Mouse (Mus musculus) cerebellum, adult 8-10 months (tissue): ENCODE results near the gene Scn5a.

ENCODE experiments used
- DNase-seq: peaks from one replicate; pipeline ENCODE4 v3.0.0; 2022

Scn5a gene

DNA sequence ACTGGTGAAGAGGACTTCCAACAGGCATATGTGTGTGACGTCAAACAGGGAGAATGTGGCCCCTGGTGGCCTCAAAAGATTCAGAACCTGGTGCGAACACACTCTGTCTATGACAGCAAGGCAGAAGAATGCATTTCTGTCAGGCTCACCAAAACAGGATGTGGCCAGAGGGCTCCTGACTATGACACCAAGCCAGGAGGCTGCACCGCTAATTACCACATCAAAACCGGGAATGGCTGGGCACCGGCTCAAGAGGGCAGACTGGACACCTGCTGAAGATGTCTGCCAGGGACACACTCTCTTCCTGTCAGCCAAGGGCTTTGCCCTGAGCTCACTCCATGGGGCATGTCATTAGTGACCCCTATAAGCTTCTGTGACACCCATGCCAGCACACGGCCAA, 15.2 kb downstream of the Scn5a start:
- DNase-seq: peak; percentile 14

DNA sequence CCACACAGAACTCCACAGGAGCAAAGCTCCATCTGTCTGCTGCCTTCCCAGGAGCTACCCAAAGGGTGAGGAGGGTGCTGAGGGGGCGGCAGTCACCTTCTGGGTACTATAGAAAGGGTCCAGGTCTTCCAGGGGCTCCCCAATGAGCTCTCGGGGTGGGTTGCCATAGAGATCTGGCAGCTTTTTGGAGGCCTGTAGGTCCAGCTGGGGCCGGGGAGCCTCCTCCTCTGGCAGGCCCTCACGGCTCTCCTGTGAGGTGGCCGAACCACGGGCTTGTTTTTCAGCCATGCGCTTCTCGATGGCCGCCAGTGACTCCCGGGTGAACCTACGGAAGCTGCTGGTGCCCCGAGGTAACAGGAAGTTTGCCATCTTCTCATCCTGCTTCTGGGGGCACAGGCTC, 16.6 kb downstream of the Scn5a start:
- no peak for DNase-seq

DNA sequence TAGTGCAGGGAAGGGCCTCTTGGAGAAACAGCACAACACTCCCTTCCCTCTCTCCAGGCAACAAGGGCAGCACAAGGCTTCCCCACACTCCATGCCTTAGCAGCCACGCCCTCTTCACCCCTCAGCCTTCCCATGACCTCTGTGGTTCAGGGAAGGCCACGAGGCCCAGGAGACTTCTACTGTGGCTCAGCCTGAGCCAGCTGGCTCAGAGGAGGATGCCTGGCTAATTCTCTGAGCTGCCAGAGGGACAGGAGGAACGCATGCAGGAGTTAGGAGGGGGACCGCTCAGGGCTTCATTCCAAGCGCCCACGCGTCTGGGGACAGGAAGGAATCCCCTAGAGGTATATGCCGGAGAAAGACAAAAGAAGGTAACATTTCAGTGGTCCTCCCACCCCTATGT, 17.1 kb downstream of the Scn5a start:
- no peak for DNase-seq

DNA sequence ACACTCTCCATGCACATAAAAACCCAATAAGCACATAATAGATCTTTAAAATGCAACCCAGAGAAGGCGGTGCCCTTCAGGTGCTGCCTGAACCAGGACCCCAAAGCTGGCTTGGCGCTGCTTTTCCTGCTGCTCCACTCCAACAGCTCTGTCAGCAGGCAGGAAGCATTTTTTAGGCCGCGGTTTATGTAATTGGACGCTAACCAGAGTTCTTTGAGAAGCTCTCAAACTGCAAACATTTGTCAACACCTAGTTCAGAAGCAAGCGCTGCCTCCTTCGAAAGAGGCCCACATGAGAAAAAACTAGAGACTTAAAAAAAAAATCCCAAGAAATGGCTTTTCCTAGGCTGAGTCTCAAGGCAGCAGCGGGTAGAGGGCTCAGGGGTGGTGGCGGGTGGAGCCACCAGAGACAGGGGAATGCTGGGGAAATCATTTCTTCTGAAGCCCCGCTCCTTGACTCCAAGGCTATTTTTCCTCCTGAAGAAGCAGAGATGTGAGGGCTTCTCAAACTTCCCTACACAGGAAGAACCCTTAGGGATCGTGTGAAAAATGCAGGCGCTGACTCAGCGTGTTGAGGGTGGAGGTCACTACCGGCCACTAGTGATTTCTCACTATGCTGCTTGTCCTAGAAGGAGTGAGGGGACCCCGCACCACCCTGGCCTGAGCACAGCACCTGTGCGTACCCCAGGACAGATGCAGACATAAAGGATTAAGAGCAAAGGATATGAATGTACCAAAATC, 19.1 kb downstream of the Scn5a start:
- no peak for DNase-seq

DNA sequence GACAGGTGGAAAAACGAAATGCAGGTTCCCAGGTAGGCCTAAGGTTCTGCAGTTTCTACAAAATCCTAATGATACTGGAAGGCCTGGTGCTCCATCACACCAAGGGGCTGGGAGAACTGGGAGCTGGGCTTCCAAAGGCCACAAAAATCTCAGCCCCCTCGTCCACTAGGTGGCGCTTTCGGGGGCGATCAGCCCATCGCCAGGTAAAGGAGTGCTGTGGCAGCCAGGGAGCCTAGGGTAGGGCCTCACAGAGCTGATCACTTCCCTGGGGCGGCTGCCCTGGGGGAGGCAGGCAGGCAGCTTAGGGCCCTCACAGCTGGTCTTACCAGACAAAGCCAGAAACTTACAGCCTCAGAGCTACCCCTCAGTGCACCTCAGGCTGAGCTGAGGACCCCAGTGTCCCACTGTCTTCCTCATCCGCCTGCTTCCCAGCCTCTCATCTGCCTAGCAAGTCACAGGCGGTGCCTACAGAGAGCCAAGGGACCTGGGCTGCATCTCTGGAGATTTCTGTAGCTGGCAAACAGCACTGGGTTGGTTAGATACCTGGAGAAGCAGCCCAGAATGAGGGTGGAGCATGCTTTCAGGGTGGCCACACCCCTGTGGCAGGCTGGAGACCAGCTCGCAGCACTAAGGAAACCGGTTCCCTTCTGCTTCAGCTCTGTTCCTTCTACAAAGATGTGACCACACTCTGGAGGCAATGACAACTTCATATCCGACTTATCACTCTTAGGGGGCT, 20.5 kb downstream of the Scn5a start:
- no peak for DNase-seq

DNA sequence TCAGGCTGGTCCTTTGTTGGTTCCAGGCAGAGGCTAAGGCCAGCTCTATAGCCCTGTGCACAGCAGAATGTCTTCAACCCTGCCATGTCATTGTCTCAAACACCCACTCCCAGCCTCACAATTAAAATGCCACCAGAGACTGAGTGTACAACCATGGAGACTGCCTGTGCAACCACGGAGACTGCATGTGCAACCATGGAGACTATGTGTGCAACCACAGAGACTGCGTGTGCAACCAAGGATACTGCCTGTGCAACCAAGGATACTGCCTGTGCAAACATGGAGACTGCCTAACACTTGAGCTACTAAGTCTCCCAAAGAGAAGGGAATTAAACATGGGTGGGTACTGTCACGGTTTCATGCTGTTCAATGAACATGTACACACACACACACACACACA, 22.8 kb downstream of the Scn5a start:
- DNase-seq: no peak

DNA sequence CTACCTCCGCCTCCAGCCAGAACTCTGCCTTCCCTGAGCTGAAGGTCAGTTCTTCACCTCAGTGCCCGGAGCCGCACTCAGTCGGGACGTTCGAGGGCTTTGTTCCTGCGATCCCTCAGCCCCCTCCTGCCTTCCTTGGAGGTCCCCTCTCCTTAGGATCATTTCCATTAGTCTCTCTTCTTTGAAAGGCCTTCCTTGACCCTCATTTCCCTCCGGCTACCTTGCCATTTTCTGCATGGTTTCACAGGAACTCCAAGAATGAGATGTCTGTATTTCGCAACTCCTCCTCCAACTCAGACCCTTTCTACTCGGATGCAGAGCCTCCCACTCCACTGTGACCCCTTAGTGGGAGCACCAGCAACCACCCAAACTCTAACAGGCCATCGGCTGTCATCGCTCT, 31.3 kb downstream of the Scn5a start:
- DNase-seq: no peak

DNA sequence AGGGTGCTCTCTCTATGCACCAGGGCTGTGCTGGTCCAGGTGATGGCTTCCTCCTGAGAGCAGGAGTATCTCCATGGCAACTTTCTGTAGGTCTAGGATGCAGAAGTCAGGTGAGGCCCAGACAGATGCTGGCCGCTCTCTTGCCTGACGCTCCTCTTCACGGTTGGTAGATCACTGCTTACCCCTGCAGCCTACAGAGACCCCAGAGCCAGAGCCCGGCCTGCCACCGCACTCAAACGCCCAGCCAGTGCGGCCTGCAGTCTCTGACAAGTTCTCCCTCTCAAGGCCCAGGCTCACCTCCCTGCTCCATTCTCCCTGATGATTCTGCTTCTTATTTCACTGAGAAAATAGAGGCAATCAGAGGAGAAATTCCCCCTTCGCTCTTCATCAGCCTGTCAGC, 31.7 kb downstream of the Scn5a start:
- no peak for DNase-seq

DNA sequence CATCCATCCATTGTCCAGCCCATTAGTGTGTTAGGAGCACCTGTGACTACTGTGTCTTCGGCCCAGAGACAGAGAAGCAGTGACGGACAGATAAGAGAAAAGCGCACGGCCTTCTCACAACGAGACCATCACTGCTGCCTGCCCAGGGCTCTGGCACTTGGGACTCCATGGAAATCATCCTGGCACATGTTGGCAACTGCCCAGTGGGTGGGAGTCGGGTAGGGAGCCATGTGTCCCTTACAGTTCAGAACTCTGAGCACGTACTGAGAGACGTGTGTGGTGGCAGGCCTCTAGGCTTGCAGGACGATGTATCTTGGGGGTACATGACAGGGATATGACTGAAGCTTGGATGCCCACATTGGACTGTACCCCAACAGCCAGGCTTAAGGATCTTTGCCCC, 38.1 kb downstream of the Scn5a start:
- DNase-seq: no peak

DNA sequence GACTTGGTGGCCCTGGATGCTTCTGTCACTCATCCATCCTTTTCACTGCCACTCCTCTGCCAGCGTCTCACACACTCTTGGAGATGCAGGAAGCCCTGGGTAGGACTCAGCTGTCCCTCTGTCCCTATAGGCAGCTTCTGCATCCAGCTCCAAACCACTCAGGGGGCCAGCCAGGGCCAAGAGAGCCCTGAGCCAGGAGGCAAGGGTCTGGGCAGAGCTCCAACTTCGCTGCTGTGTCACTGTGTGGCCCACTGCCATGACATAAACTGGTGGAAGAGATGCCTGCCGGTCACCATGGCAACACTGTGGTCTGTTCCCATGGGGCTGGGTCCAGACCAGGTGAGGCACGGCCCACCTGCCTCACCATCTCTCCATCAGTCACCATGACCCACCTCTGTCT, 41.0 kb downstream of the Scn5a start:
- no peak for DNase-seq

DNA sequence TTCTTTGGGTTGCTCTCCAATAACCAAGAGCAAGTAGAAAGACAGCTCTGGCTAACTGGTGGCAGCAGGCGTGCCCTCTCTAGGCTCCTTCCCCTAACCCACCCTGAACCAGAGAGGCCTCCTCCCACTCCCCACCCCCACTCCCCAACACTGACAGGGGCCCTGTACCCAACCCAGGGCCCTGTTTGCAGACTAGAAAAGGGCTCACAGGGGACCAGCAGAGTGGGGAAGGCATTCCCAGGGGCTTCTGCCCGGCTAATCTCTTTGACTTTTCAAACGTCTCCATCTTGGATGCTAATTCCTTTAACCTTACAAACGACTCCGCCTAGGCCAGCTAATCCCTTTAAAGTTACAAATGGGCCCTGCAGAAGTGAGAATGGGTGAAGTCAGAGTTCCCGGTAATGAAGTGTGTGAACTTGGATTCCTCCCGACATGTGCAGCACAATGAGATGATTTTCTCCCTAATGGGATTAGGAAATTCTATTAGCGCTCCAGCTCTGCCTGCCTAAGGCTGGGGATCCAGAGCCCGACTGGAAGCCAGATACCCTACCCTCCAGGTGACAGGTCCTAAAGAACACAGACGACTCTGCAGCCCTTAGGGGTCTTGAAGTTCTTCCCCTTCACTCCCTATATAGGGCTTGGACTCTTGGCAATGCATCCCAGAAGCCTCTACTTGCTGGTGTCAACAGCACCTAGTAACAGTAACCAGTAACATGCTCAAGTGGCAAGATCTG, 47.0 kb downstream of the Scn5a start:
- DNase-seq: no peak

DNA sequence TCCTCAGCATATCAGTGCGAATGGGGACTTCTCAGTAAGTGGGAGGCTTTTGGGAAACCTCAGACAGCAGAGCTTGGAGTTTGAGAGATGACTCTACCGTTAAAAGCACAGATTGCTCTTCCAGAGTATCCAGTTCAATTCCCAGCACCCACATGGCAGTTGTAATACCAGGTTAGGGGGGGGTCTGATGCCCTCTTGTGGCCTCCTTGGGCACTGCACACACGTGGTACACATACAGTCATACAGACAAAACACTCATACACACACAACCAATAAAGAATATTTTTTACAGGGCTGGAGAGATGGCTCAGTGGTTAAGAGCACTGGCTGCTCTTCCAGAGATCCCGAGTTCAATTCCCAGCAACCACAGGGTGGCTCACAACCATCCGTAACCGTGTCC, 54.3 kb downstream of the Scn5a start:
- DNase-seq: no peak

DNA sequence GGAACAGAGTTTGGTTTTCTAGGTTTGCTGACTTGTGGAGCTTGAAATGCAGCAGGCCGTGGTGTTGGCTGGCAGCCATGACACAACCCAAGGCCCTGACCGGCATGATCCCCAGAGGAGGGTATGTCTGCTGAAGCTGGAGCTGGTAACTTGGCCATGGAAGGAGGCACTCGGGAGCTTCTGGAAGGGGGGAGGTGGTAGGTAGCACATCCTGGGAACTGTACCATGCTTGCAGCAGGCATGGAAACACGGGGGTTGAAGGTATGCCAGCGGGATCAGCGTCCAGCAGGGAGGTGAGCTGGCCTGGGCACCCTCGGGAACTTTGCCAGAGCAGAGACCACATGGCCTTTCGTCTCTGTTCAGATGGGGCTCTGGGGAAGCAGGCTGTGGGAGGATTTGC, 55.5 kb downstream of the Scn5a start:
- DNase-seq: no peak

DNA sequence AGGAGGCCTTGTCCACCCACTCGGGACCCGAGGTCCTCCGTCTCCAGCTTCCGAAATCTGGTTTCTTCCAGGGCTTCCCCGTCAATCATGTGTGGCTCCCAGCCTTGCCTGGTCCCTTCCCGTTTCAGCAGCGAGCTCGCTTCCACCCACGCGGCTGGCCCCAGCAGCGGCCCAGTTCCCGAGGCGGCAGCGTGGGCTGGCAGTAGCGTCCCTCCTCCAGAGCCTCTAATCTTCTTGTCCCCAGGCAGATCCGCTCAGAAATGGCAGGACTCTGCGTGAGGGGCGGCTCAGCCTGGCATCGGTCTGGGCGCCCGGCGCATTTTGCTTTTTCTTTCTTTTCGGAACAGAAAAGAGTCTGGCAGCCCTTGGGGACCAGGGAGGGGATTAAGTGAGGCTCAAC, 59.7 kb downstream of the Scn5a start:
- DNase-seq: no peak

DNA sequence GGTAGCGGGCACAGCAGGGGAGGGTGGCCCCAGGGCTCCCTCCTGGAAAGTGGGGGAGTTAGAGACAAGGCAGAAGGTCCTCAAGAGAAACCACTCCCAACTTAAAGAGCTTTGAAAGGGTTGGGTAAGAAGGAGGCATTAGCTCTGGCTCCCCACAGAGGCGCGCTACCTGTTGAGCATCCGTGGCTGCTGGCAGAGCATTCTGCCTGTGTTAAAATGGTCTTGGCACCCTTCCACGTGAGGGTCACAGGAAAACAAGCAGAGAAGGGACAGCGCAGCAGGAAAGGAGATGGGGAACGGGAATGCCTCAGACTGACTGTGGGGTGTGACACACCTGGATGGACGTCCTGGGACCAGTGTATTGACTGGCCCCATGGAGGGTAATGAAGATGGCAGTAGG, 60.6 kb downstream of the Scn5a start:
- DNase-seq: no peak

DNA sequence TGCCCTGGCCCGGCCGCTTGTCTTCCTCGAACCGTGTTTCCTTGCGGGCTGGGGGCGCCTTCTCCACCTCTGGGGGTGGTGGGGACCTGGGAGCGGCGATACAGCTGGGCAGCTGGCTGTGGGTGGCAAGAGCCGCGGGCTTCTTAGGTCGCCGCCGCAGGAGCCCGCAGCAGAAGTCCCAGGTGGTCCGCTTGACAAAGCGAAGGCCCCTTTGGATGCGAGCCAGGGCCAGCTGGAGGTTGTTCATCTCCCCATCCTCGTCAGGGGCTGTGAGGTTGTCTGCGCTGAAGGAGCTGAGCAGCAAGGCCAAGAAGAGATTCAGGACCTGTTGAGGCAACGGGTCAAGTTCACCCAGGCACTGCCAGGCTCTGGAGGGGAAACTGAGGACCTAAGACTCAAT, 61.3 kb downstream of the Scn5a start:
- no peak for DNase-seq

DNA sequence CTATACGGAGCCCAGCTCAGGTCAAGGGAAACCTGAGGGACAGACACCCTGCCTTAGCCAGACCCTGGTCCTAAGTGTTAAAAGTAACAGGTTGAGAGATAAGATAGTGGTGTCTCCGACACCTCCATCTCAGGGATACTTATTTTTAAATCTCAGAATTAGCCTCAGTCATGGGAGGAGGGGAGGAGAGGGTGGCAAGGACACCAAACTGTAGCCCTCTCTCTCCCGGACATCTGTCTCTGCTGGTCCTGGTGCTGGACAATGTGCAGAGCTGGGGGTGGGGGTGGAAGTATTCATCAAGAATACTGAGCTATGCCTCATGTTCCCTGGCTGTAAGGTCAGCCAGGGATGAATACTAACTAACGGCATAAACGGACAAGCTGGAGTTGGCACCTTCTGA, 62.0 kb downstream of the Scn5a start:
- DNase-seq: no peak

DNA sequence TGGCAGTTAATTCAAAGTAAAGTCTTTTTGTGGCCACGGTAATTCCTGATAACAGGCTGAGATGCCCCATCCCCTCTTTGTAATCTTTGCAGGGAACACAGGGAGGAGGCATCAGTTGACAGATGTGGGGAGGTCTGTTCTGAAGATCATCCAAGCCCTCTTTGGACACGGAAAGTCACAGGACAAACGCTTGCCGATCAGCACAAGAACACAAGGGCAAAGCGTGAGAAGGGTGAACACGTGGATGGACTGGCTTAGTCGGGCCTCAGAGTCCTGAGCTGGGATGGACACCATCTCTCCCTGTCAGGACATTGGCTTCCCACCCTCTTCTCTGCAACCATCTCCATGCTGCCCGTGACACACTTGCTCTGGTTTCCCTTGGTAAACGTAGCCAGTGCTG, 63.4 kb downstream of the Scn5a start:
- DNase-seq: no peak

DNA sequence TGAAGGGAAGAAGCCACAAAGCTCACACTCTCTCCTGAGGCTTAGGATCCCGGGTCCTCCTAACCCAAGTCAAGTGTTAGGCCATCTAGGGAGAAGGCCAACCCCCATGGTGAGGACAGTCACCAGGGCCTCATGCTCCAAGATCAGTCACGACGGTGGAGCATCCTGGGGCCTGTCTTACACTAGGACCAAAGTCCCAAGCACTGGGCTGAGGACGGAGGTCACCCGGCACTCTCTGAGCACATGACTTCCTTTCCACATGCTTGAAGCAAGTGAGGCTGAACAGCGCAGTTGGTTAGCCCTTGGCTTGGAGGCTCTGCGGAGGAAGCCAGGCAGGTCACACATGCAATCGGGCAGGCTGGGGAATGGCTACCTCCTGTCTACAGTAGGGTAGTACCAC, 63.8 kb downstream of the Scn5a start:
- DNase-seq: no peak

DNA sequence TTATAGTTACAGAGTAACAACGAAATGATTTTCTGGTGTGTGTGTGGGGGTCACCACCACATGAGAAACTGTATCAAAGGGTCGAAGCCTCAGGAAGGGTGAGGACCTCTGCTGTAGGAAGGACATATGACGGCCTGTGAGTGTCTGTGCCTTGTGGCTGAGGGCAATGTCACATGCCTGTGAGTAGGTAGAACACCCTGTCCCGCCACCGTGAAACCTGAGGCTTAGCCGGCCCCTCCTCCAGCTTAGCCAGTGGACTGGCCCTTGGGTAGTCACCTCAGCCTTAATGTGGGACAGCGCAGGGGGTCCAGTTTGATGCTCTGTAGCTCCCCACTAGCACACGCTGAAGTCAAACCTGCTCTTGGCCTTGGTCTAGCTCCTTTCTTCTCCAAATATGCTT, 65.0 kb downstream of the Scn5a start:
- no peak for DNase-seq

DNA sequence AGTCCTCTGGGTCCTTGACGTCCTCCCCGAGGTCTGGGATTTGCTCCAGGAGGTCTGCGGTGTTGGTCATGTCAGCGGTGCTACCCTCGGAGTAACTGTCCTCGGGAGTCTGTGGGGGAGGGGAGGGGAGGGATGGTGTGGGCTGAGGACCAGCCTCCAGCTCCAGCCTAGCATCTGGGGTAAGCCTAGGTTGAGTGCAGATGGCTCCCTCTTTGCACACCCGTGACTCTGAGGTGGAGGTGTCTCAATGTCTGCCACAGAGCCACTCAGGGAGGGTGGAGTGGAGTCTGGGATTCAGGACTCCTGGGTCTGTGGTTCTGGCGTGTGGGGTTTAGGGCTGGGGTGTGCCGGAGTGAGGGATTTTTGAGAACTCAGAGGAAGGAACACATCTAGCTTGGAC, 65.8 kb downstream of the Scn5a start:
- DNase-seq: no peak

DNA sequence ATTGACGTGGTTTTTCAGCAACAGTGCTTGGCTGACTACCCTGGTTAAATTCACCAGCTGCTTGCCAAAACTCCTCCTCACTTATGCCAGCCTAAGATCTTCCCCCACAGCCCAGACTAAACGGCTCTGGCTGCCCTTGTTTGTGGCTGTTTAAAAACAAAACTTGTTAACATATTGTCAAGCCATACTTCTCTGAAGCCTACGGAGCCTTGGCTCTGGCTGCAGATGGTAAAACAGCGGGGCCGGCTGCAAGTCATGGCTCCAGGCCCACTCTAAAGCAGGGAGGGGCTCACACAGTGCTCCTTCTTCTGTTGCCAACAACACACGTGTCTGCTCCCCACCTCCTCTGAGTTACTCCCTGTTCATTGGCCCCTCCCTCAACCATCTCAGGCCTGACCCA, 67.9 kb downstream of the Scn5a start:
- DNase-seq: peak; percentile 20

DNA sequence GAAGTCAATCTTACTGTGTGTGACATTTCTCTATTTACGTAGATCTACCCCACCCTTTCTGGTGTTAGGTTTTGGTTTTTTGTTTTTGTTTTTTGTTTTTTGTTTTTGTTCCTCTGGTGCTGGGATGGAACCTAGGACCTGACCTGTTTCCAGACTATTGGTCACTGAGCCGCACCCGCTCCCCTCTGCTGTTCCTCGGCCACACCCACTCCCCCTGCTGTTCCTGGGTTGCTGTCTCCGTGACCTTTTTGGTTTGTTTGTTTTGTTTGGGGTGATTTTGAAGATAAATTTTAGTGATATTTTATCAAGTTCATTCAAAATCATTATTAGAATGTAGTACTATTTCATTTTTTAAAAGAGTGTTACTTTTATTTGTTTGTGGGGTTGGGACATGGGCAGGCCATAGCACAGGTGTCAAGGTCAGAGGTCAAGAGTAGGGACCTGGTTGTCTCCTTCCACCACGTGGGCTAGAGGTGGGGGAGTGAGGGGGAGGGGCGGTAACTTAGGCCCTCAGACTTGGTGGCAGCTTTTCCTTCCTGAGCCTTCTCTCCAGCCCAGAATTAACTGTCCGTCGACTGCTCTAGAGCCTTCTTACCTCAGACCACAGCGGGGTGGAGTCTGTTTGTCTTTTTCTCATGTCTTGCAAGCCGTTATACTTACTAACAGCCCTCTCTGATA, 73.7 kb downstream of the Scn5a start:
- no peak for DNase-seq

DNA sequence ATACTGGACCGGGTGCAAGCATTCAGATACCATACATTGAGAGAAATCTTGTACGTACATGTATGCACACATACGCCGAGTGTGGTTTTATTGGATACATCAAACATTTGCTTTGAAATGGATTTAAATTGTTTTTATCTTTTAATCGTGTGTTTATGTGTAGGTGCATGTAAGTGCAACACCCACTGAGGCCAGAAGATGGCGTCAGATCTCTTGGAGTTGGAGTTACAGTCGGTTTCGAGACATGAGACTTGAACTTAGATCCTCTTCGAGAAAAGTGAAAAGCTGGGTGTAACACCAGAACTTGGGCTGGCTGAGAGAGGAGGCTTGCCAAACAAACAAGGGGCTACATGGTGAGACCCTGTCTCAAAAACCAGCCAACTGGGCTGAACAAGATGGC, 75.2 kb downstream of the Scn5a start:
- no peak for DNase-seq
